Mouse (Mus musculus): ENCODE results near the gene Mrpl44. TPM values are rescaled to one million over a fixed set of nuclear protein-coding genes. Genes with fewer than 3 reads are reported as not detected.

Mrpl44 gene
- polyA plus RNA-seq, 1 experiment from 2014 or later, result 42.6 TPM

DNA sequence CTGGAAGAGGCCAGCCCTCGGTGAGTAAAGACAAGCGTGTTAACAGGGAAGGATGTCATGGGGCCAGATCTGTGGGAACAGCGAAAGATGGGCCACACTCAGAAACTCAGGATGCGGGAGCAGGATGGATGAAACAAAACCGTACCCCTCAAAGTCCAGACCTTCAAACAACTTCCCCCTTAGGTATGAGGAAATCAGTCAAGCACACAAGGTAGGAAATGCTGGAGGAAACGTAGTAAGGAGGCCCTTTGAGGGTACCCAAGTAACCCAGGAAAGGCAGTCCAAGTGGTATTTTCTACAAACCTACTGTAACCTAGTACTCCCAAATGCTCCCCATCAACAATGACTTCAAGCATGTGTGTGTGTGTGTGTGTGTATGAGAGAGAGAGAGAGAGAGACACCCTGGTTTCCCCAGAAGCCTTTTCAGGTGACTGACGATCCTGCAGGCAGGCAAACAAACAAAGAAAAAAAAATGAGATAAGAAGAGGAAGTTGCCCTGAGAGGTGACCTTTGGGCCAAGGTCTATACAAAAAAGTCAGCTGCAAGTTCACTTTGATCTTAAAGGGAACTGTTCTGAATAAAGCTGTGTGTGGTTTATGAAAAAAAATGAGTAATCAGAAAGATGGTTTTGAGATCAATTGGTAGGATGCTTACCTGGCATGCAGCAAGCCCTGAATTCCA lies 23.7 kb upstream of the Mrpl44 start:
- no peak overlapping the region for H3K9ac ChIP-seq (replicated peaks; ENCODE audit: low read length)
- H3K27me3 ChIP-seq (ENCODE audit: control insufficient read depth, insufficient read depth, low read length), result no peaks in the 10 kb centered on the region
- no peak for ATAC-seq (ENCODE audit: low FRiP score, low TSS enrichment)
- peaks cover 4% of the 10 kb centered on the region; the same call in 1 of the 2 replicates for H3K9me3 ChIP-seq (ENCODE audit: control insufficient read depth, low read length)
- no peak for DNase-seq
- WGBS, result 89% methylated on average over 7 of the region's 7 CpGs
- no peak overlapping the region for H3K27ac ChIP-seq (replicated peaks; ENCODE audit: low read depth, low read length)
- no peak overlapping the region for H3K4me2 ChIP-seq (ENCODE audit: low read length)
- H3K4me1 ChIP-seq (ENCODE audit: control insufficient read depth, insufficient read depth, low read length), result 0 out of 2 replicates have a peak, but pooled peaks cover 2% of the 10 kb centered on the region
- 0 out of 2 replicates have a peak, but pooled peaks cover 4% of the 10 kb centered on the region for H3K36me3 ChIP-seq (ENCODE audit: control insufficient read depth, insufficient read depth, low read length)
- H3K4me3 ChIP-seq (replicated peaks; ENCODE audit: low read depth, low read length), result no peak overlapping the region

DNA sequence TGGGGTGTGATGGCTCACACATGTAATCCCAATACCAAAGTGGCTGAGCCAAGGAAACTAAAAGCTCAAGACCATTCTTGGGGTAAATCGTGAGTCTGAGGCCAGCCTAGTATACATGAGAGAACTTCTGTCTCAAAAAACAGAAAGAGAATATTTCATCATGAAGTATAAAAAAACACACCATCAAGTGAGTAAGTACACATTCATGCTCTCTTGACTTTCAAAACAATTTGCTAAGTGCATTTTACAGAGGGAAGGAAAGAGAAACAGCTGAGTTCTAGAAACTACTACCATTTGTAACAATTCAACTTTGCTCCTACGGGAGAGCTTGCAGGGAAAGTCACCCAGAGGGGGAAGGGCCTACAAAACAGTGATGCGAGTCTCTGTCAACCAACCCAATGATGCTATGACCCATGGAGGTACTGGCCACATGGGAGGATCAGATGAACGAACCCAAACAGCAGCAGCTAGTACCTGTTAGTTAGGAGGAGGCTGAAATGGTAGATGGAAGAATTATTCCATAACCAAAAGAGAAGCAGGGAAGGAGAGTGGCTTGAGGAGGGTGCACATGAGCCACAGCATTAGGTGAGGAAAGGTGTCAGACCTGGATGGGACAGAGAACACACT lies 23.0 kb upstream of the Mrpl44 start:
- H3K4me3 ChIP-seq (replicated peaks; ENCODE audit: low read depth, low read length), result no peak overlapping the region
- no peak overlapping the region for H3K9ac ChIP-seq (replicated peaks; ENCODE audit: low read length)
- H3K36me3 ChIP-seq (ENCODE audit: control insufficient read depth, insufficient read depth, low read length), result 0 out of 2 replicates have a peak, but pooled peaks cover 4% of the 10 kb centered on the region
- H3K9me3 ChIP-seq (ENCODE audit: control insufficient read depth, low read length), result peaks cover 4% of the 10 kb centered on the region; the same call in 1 of the 2 replicates
- H3K4me2 ChIP-seq (ENCODE audit: low read length), result no peak overlapping the region
- 89% methylated on average over 4 of the region's 4 CpGs for WGBS
- H3K27me3 ChIP-seq (ENCODE audit: control insufficient read depth, insufficient read depth, low read length), result no peaks in the 10 kb centered on the region
- no peak overlapping the region for H3K27ac ChIP-seq (replicated peaks; ENCODE audit: low read depth, low read length)
- DNase-seq (no peak), ATAC-seq (ENCODE audit: low FRiP score, low TSS enrichment) (no peak)
- H3K4me1 ChIP-seq (ENCODE audit: control insufficient read depth, insufficient read depth, low read length), result 0 out of 2 replicates have a peak, but pooled peaks cover 2% of the 10 kb centered on the region

DNA sequence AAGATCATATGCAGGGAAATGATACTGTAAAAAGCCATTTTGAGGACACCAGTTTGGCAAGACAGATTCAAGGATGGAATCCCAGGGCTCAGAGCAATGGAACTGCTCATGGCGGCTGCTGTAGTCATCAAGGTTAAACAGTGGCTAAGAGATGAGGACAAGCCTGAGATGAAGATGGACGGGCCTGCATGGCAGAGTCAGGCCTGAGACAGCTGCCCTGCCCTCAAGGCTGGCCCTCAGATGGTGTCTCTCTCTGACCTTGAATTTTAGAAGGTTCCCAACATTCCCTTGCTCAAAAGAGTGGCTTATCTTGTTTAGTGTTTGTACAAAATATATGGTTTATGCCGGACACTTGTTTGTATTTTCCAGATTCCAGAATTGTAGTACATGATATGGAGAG lies 22.4 kb upstream of the Mrpl44 start:
- H3K4me2 ChIP-seq (ENCODE audit: low read length), result no peak overlapping the region
- H3K4me1 ChIP-seq (ENCODE audit: control insufficient read depth, insufficient read depth, low read length), result 0 out of 2 replicates have a peak, but pooled peaks cover 2% of the 10 kb centered on the region
- no peak overlapping the region for H3K4me3 ChIP-seq (replicated peaks; ENCODE audit: low read depth, low read length)
- 0 out of 2 replicates have a peak, but pooled peaks cover 4% of the 10 kb centered on the region for H3K36me3 ChIP-seq (ENCODE audit: control insufficient read depth, insufficient read depth, low read length)
- WGBS, result 99% methylated on average over 3 of the region's 3 CpGs
- H3K9ac ChIP-seq (replicated peaks; ENCODE audit: low read length), result no peak overlapping the region
- H3K9me3 ChIP-seq (ENCODE audit: control insufficient read depth, low read length), result peaks cover 4% of the 10 kb centered on the region; the same call in 1 of the 2 replicates
- no peak overlapping the region for H3K27ac ChIP-seq (replicated peaks; ENCODE audit: low read depth, low read length)
- DNase-seq, result no peak
- ATAC-seq (ENCODE audit: low FRiP score, low TSS enrichment), result no peak
- no peaks in the 10 kb centered on the region for H3K27me3 ChIP-seq (ENCODE audit: control insufficient read depth, insufficient read depth, low read length)

DNA sequence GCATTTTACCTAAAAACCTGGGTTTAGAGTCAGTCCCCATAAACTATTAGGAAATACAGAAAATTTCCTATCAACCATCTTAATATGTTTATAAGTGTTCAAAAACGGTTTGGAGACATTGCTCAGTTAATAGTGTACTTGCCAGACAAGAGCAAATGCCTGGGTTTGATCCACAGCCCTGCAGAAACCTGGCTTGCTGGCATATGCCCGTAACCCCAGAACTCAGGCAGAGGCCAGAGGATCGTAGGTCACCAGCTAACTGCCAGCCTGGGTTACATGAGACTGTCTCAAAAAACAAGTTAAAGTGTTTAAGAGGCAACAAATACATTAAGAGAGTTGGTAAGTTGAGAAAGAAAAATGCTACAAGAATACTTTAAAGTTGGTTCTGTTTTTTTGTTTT lies 20.9 kb upstream of the Mrpl44 start:
- DNase-seq (no peak), ATAC-seq (ENCODE audit: low FRiP score, low TSS enrichment) (no peak)
- Histone ChIP-seq H3K9ac (replicated peaks; ENCODE audit: low read length) (no peak overlapping the region), H3K27ac (replicated peaks; ENCODE audit: low read depth, low read length) (no peak overlapping the region), H3K4me1 (ENCODE audit: control insufficient read depth, insufficient read depth, low read length) (peaks cover 16% of the 10 kb centered on the region), H3K4me2 (ENCODE audit: low read length) (no peak overlapping the region), H3K4me3 (replicated peaks; ENCODE audit: low read depth, low read length) (no peak overlapping the region), H3K27me3 (ENCODE audit: control insufficient read depth, insufficient read depth, low read length) (no peaks in the 10 kb centered on the region), H3K36me3 (ENCODE audit: control insufficient read depth, insufficient read depth, low read length) (0 out of 2 replicates have a peak, but pooled peaks cover 4% of the 10 kb centered on the region), H3K9me3 (ENCODE audit: control insufficient read depth, low read length) (peaks cover 4% of the 10 kb centered on the region; the same call in 1 of the 2 replicates)
- 93% methylated on average over 3 of the region's 3 CpGs for WGBS

DNA sequence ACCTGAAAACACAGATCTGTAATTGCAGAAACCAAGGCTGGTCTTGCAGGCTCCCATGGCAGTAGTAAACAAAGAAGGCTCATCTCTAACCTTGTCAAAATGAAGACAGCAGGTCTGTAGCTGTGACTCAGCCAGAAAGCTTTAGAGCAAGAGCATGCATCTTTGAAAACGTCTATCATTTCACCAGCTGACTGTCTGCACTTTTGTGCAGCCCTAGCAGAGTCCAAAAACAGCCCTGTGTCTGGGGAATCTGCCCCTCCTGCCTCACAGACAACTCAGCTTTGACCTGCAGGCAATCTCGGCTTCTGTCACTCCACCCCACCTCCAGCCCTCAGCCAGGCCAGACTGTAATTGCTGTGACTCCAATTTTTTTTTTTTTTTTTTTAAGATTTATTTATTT lies 20.4 kb upstream of the Mrpl44 start:
- no peak overlapping the region for H3K4me2 ChIP-seq (ENCODE audit: low read length)
- no peak overlapping the region for H3K4me3 ChIP-seq (replicated peaks; ENCODE audit: low read depth, low read length)
- peaks cover 20% of the 10 kb centered on the region for H3K4me1 ChIP-seq (ENCODE audit: control insufficient read depth, insufficient read depth, low read length)
- no peaks in the 10 kb centered on the region for H3K27me3 ChIP-seq (ENCODE audit: control insufficient read depth, insufficient read depth, low read length)
- no peak for ATAC-seq (ENCODE audit: low FRiP score, low TSS enrichment)
- 71% methylated on average over 2 of the region's 2 CpGs for WGBS
- no peak overlapping the region for H3K27ac ChIP-seq (replicated peaks; ENCODE audit: low read depth, low read length)
- DNase-seq, result no peak
- 0 out of 2 replicates have a peak, but pooled peaks cover 4% of the 10 kb centered on the region for H3K36me3 ChIP-seq (ENCODE audit: control insufficient read depth, insufficient read depth, low read length)
- H3K9me3 ChIP-seq (ENCODE audit: control insufficient read depth, low read length), result peaks cover 3% of the 10 kb centered on the region; the same call in 1 of the 2 replicates
- no peak overlapping the region for H3K9ac ChIP-seq (replicated peaks; ENCODE audit: low read length)

DNA sequence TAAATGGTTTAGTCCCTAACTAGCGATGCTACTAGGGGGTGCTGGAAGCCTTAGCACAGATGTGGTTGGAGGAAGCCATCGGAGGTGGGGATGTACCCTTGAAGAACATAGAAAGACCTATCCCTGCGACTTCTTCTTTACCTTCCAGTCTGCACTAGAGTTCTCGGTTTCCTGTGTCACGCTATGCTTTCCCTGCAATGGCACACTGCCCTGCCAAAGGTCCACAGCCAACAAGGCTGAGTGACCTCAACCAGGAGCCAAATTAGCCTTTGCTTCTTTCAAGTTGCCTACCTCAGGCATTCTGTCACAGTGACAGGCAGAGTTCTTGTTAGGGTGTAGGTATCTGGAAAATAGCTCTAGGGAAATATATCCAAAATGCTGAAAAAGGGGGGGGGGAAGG lies 19.4 kb upstream of the Mrpl44 start:
- no peak overlapping the region for H3K4me2 ChIP-seq (ENCODE audit: low read length)
- H3K9ac ChIP-seq (replicated peaks; ENCODE audit: low read length), result no peak overlapping the region
- no peak overlapping the region for H3K27ac ChIP-seq (replicated peaks; ENCODE audit: low read depth, low read length)
- no peak for DNase-seq
- no peaks in the 10 kb centered on the region for H3K9me3 ChIP-seq (ENCODE audit: control insufficient read depth, low read length)
- WGBS, result 92% methylated on average over 5 of the region's 5 CpGs
- no peak for ATAC-seq (ENCODE audit: low FRiP score, low TSS enrichment)
- H3K36me3 ChIP-seq (ENCODE audit: control insufficient read depth, insufficient read depth, low read length), result 0 out of 2 replicates have a peak, but pooled peaks cover 2% of the 10 kb centered on the region
- H3K4me1 ChIP-seq (ENCODE audit: control insufficient read depth, insufficient read depth, low read length), result peaks cover 24% of the 10 kb centered on the region
- no peak overlapping the region for H3K4me3 ChIP-seq (replicated peaks; ENCODE audit: low read depth, low read length)
- H3K27me3 ChIP-seq (ENCODE audit: control insufficient read depth, insufficient read depth, low read length), result no peaks in the 10 kb centered on the region

DNA sequence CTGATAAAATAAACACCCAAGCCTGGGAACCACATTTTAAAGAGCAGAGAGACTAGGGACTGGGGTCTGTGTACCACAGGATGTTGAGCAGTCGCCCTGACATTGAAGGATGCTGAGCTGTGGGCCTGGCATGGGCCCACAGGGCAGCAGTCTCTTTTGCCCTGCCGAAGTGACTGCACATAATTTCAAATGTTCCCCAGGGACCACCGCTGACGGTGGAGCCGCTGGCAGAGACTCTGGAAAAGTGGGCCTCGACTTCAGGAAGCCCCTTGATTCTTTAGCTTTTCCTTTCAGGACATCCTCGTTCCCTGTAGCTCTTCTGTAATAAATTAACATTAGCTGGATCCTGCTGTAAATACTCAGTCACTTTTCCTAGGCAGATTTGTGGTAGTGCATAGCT lies 18.7 kb upstream of the Mrpl44 start:
- Histone ChIP-seq H3K4me2 (ENCODE audit: low read length) (no peak overlapping the region), H3K27ac (replicated peaks; ENCODE audit: low read depth, low read length) (no peak overlapping the region), H3K4me1 (ENCODE audit: control insufficient read depth, insufficient read depth, low read length) (peaks cover 24% of the 10 kb centered on the region), H3K4me3 (replicated peaks; ENCODE audit: low read depth, low read length) (no peak overlapping the region), H3K27me3 (ENCODE audit: control insufficient read depth, insufficient read depth, low read length) (no peaks in the 10 kb centered on the region), H3K9me3 (ENCODE audit: control insufficient read depth, low read length) (no peaks in the 10 kb centered on the region), H3K36me3 (ENCODE audit: control insufficient read depth, insufficient read depth, low read length) (no peaks in the 10 kb centered on the region), H3K9ac (replicated peaks; ENCODE audit: low read length) (no peak overlapping the region)
- ATAC-seq (ENCODE audit: low FRiP score, low TSS enrichment) (no peak), DNase-seq (no peak)
- WGBS, result 73% methylated on average over 7 of the region's 7 CpGs

DNA sequence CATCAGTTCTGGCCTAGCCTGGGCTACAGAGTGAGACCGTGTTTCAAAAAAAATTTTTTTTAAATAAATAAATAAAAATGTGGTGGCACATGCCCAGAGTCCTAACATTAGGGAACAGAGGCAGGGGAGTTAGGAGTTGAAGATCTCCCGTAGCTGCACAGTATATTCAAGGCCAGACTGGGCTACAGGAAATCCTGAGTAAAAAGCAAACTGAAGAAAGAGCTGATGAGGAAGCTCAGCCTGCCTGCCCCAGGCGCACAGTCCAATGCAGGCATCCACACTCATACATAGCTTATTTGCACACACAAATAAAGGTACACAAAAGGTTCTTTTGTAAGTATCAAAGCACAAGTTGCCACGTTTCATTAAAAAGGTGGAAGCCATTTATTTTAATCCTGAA lies 18.2 kb upstream of the Mrpl44 start:
- H3K9me3 ChIP-seq (ENCODE audit: control insufficient read depth, low read length), result no peaks in the 10 kb centered on the region
- peaks cover 29% of the 10 kb centered on the region for H3K4me1 ChIP-seq (ENCODE audit: control insufficient read depth, insufficient read depth, low read length)
- H3K36me3 ChIP-seq (ENCODE audit: control insufficient read depth, insufficient read depth, low read length), result no peaks in the 10 kb centered on the region
- 79% methylated on average over 4 of the region's 4 CpGs for WGBS
- no peaks in the 10 kb centered on the region for H3K27me3 ChIP-seq (ENCODE audit: control insufficient read depth, insufficient read depth, low read length)
- H3K4me2 ChIP-seq (ENCODE audit: low read length), result no peak overlapping the region
- ATAC-seq (ENCODE audit: low FRiP score, low TSS enrichment) (no peak), DNase-seq (no peak)
- no peak overlapping the region for H3K27ac ChIP-seq (replicated peaks; ENCODE audit: low read depth, low read length)
- no peak overlapping the region for H3K4me3 ChIP-seq (replicated peaks; ENCODE audit: low read depth, low read length)
- H3K9ac ChIP-seq (replicated peaks; ENCODE audit: low read length), result no peak overlapping the region
